9 mouse cellular contexts compared by ENCODE assay signal in genomic region chr12:98668132-98668814, GRCm38 (mm10). TPM values are rescaled to one million over a fixed set of nuclear protein-coding genes. Genes with fewer than 3 reads are reported as not detected.
A peak's percentile ranks its signal among the peaks of the same experiment; 100 is the strongest.
DNase-seq lines count a peak whose midpoint lies in the region; ATAC-seq and TF ChIP-seq lines count a peak whose summit lies in the region.
"Had no signal": no experiment of that assay in that cellular context is flagged by ENCODE, and none has a peak within 500 bp of the region (broad histone marks: within the 10 kb centered on the region; RNA-seq: fewer than 3 reads in every experiment).

No protein-coding gene starts in this region.

- H3K4me3 ChIP-seq in embryonic facial prominence, embryonic 14.5 days (ENCODE audit: low read depth, low read length) = no peak overlapping the region
- no peak overlapping the region for H3K4me3 ChIP-seq in stomach, embryonic 16.5 days (replicated peaks; ENCODE audit: low read length)
- no peak overlapping the region for H3K4me3 ChIP-seq in liver, postnatal 0 days (ENCODE audit: low read depth, low read length)
- H3K4me3 ChIP-seq in gastrocnemius, adult 2 months = no peak overlapping the region
- H3K4me3 ChIP-seq: limb, embryonic 12.5 days had no signal

- DNase-seq in retina, adult 2 months (ENCODE audit: low read depth, low spot score) = peak; percentile 28
- DNase-seq in retina, postnatal 1 day = no peak
- DNase-seq in embryonic facial prominence, embryonic 14.5 days (ENCODE audit: low spot score) = peak; percentile 74
- DNase-seq in left cerebral cortex, postnatal 14 days (ENCODE audit: low spot score in 2 of 2) = peak; percentile 70 to 87
- no peak for DNase-seq in liver, postnatal 0 days
- DNase-seq in gastrocnemius, adult 2 months = no peak

- H3K27ac ChIP-seq in embryonic facial prominence, embryonic 14.5 days (replicated peaks; ENCODE audit: low read depth, low read length) = no peak overlapping the region
- no peak overlapping the region for H3K27ac ChIP-seq in stomach, embryonic 16.5 days (ENCODE audit: low read length)
- H3K27ac ChIP-seq in liver, postnatal 0 days (ENCODE audit: low read depth) = no peak overlapping the region
- H3K27ac ChIP-seq in gastrocnemius, adult 2 months = no peak overlapping the region
- H3K27ac ChIP-seq: limb, embryonic 12.5 days had no signal

- H3K27me3 ChIP-seq in embryonic facial prominence, embryonic 14.5 days (replicated peaks; ENCODE audit: control insufficient read depth, insufficient read depth, low read length) = no peaks in the 10 kb centered on the region
- no peaks in the 10 kb centered on the region for H3K27me3 ChIP-seq in stomach, embryonic 16.5 days (ENCODE audit: control insufficient read depth, insufficient read depth, low read length)
- H3K27me3 ChIP-seq in liver, postnatal 0 days (ENCODE audit: insufficient read depth, low read length) = no peaks in the 10 kb centered on the region
- H3K27me3 ChIP-seq: limb, embryonic 12.5 days had no signal

- H3K4me2 ChIP-seq in embryonic facial prominence, embryonic 14.5 days (ENCODE audit: low read depth, low read length) = no peak overlapping the region
- H3K4me2 ChIP-seq in stomach, embryonic 16.5 days (ENCODE audit: low read depth, low read length) = no peak overlapping the region
- no peak overlapping the region for H3K4me2 ChIP-seq in liver, postnatal 0 days (ENCODE audit: low read depth, low read length)
- H3K4me2 ChIP-seq: limb, embryonic 12.5 days had no signal

- 0 out of 2 replicates have a peak, but pooled peaks have one; percentile 53 for ATAC-seq in embryonic facial prominence, embryonic 14.5 days (ENCODE audit: low read depth)
- ATAC-seq in hematopoietic stem cell, adult 5-6 weeks (replicated peaks in 1 of 2; ENCODE audit: insufficient read depth in 1 of 2, low FRiP score in 2 of 2, low TSS enrichment in 1 of 2, low read depth in 1 of 2, poor library complexity in 2 of 2, severe bottlenecking in 2 of 2) = peak; percentile 33 to 76; a peak in 2 of 4 replicates
- ATAC-seq in stomach, embryonic 16.5 days (ENCODE audit: insufficient read depth, low FRiP score) = peak; percentile 56; the same call in 1 of the 2 replicates
- no peak for ATAC-seq in liver, postnatal 0 days

- TF ChIP-seq EP300 in liver, postnatal 0 days (IDR thresholded peaks at IDR 0.05; ENCODE audit: low read depth) = no peak

- H3K9me3 ChIP-seq in embryonic facial prominence, embryonic 14.5 days (ENCODE audit: control insufficient read depth, low read length) = no peaks in the 10 kb centered on the region
- no peaks in the 10 kb centered on the region for H3K9me3 ChIP-seq in stomach, embryonic 16.5 days (replicated peaks; ENCODE audit: control insufficient read depth, low read length)
- H3K9me3 ChIP-seq in liver, postnatal 0 days (ENCODE audit: low read length) = no peaks in the 10 kb centered on the region
- H3K9me3 ChIP-seq: limb, embryonic 12.5 days had no signal

- intact Hi-C loops in left cerebral cortex, postnatal 14 days (cut with DNase I) = no loop called here
- intact Hi-C loops in gastrocnemius, adult 2 months (cut with DNase I) = no loop called here

- H3K9ac ChIP-seq in embryonic facial prominence, embryonic 14.5 days (ENCODE audit: low read depth, low read length) = no peak overlapping the region
- H3K9ac ChIP-seq in stomach, embryonic 16.5 days (ENCODE audit: low read length) = no peak overlapping the region
- H3K9ac ChIP-seq in liver, postnatal 0 days (replicated peaks) = no peak overlapping the region
- H3K9ac ChIP-seq: limb, embryonic 12.5 days had no signal

- no peak for TF ChIP-seq CTCF in liver, postnatal 0 days (IDR thresholded peaks at IDR 0.05; ENCODE audit: low read depth)
- TF ChIP-seq CTCF in gastrocnemius, adult 2 months (IDR thresholded peaks at IDR 0.05) = no peak

- no peaks in the 10 kb centered on the region for H3K4me1 ChIP-seq in embryonic facial prominence, embryonic 14.5 days (ENCODE audit: control insufficient read depth, insufficient read depth, low read length)
- H3K4me1 ChIP-seq in stomach, embryonic 16.5 days (ENCODE audit: control insufficient read depth, insufficient read depth, low read length) = no peaks in the 10 kb centered on the region
- no peaks in the 10 kb centered on the region for H3K4me1 ChIP-seq in liver, postnatal 0 days (ENCODE audit: insufficient read depth)
- H3K4me1 ChIP-seq: limb, embryonic 12.5 days had no signal

- 51% methylated on average over 10 of the region's 10 CpGs for WGBS in embryonic facial prominence, embryonic 14.5 days
- WGBS in stomach, embryonic 16.5 days = 44% methylated on average over 10 of the region's 10 CpGs
- 66% methylated on average over 10 of the region's 10 CpGs for WGBS in liver, postnatal 0 days (ENCODE audit: insufficient replicate concordance)

- no peaks in the 10 kb centered on the region for H3K36me3 ChIP-seq in embryonic facial prominence, embryonic 14.5 days (ENCODE audit: control insufficient read depth, insufficient read depth, low read length)
- H3K36me3 ChIP-seq in stomach, embryonic 16.5 days (ENCODE audit: control insufficient read depth, insufficient read depth, low read length) = 0 out of 2 replicates have a peak, but pooled peaks cover 3% of the 10 kb centered on the region
- no peaks in the 10 kb centered on the region for H3K36me3 ChIP-seq in liver, postnatal 0 days (replicated peaks; ENCODE audit: insufficient read depth, low read length)

RNA-seq across cellular contexts. Expression of gene Spata7, which starts 40.3 kb away (rescaled TPM):
- 9.9 and 13.4 TPM in 2 replicates for polyA plus RNA-seq in embryonic facial prominence, embryonic 14.5 days (2014; fragmentation: Nextera tagmentation; extraction: Ambion mirVana)
- total RNA-seq in hematopoietic stem cell, adult 5-6 weeks (2017) = 6.4 and 13.3 TPM in 2 replicates
- 10 to 100 TPM; 32.6 to 32.8 TPM for total RNA-seq in left cerebral cortex, postnatal 14 days (2021)
- polyA plus RNA-seq in stomach, embryonic 16.5 days (2015; fragmentation: Nextera tagmentation; extraction: Ambion mirVana) = 10.2 and 10.5 TPM in 2 replicates
- polyA plus RNA-seq in liver, postnatal 0 days (2015; fragmentation: Nextera tagmentation; extraction: Ambion mirVana) = 1.3 and 1.7 TPM in 2 replicates
- 1 to 10 TPM; 3.0 to 3.3 TPM for total RNA-seq in gastrocnemius, adult 2 months (2021)

Comparison
In these comparisons a context has a peak if more than half of its experiments do, and no peak if none do; other contexts are left out.
1. DNase-seq: peak in retina, adult 2 months (single experiment), embryonic facial prominence, embryonic 14.5 days (single experiment) and left cerebral cortex, postnatal 14 days (2 of 2); none in retina, postnatal 1 day (single experiment), liver, postnatal 0 days (single experiment) and gastrocnemius, adult 2 months (single experiment).